In genomic region chr10:78091865-78092724, GRCm38 (mm10) we compare ENCODE assay signal across 16 mouse cellular contexts. TPM values are rescaled to one million over a fixed set of nuclear protein-coding genes. Genes with fewer than 3 reads are reported as not detected.
DNase-seq lines count a peak whose midpoint lies in the region; TF ChIP-seq lines count a peak whose summit lies in the region.
"Had no signal": no experiment of that assay in that cellular context is flagged by ENCODE, and none has a peak within 500 bp of the region (broad histone marks: within the 10 kb centered on the region; RNA-seq: fewer than 3 reads in every experiment).

No protein-coding gene starts in this region.

- peak; percentile 14 for DNase-seq in lung, postnatal 25 days (ENCODE audit: low spot score)
- DNase-seq in lung, adult 18-20 months, result no peak
- peak; percentile 61 for DNase-seq in Muller cell, postnatal 12 days (ENCODE audit: inconsistent ontology term)
- DNase-seq in spleen, postnatal 4 days (ENCODE audit: low spot score in 2 of 2), result peak; percentile 36 to 69
- DNase-seq in thymus, postnatal 14 days, result no peak
- no peak for DNase-seq in left cerebral cortex, adult 9 months (ENCODE audit: low spot score in 2 of 2)
- no peak for DNase-seq in retina, embryonic 14.5 days (ENCODE audit: low spot score)

- peaks cover 3% of the 10 kb centered on the region for H3K4me1 ChIP-seq in bone marrow, adult 2 months (ENCODE audit: control insufficient read depth, insufficient read depth, low read length)
- H3K4me1 ChIP-seq: embryonic facial prominence, embryonic 13.5 days; hindbrain, embryonic 15.5 days; midbrain, embryonic 12.5 days had no signal

- TF ChIP-seq POLR2A in bone marrow, adult 2 months (IDR thresholded peaks at IDR 0.05; ENCODE audit: borderline replicate concordance, control insufficient read depth, low read depth, low read length), result no peak

- peak overlapping the region; percentile 16 for H3K4me3 ChIP-seq in bone marrow, adult 2 months (replicated peaks; ENCODE audit: control insufficient read depth, low read depth, low read length)
- H3K4me3 ChIP-seq: embryonic facial prominence, embryonic 13.5 days; hindbrain, embryonic 15.5 days; layer of hippocampus, adult 2 months; midbrain, embryonic 12.5 days had no signal

- no peak for TF ChIP-seq CTCF in bone marrow, adult 2 months (IDR thresholded peaks at IDR 0.05; ENCODE audit: control insufficient read depth, insufficient read depth, low read length)

- H3K27ac ChIP-seq in bone marrow, adult 2 months (ENCODE audit: control insufficient read depth, insufficient read depth, low read depth, low read length, poor library complexity), result peak overlapping the region; percentile 54
- H3K27ac ChIP-seq: embryonic facial prominence, embryonic 13.5 days; hindbrain, embryonic 15.5 days; layer of hippocampus, adult 2 months; midbrain, embryonic 12.5 days had no signal

- WGBS in bone marrow, adult 2 months, result 88% methylated on average over 23 of the region's 23 CpGs

RNA-seq across cellular contexts. Expression of gene Icosl, which starts 23.0 kb away (rescaled TPM):
- polyA plus RNA-seq in bone marrow, adult 2 months (2011; ENCODE audit: insufficient read depth, insufficient read length, low replicate concordance, missing spikeins), result 7.9 and 20.7 TPM in 2 replicates

RNA-seq across cellular contexts. Expression of gene Aire, which starts 48.7 kb away (rescaled TPM):
- not detected in 2 replicates for polyA plus RNA-seq in bone marrow, adult 2 months (2011; ENCODE audit: insufficient read depth, insufficient read length, low replicate concordance, missing spikeins)
- polyA plus RNA-seq: heart, postnatal 0 days; lung, postnatal 0 days had no signal

RNA-seq across cellular contexts. Expression of gene Dnmt3l, which starts 50.3 kb away (rescaled TPM):
- 6.7 TPM in 1 of 2 replicates, not detected in the other for polyA plus RNA-seq in bone marrow, adult 2 months (2011; ENCODE audit: insufficient read depth, insufficient read length, low replicate concordance, missing spikeins)
- polyA plus RNA-seq: forebrain, embryonic 11.5 days; heart, postnatal 0 days; hindbrain, embryonic 15.5 days; liver, embryonic 11.5 days; midbrain, embryonic 12.5 days had no signal

Comparison
In these comparisons a context has a peak if more than half of its experiments do, and no peak if none do; other contexts are left out.
1. DNase-seq: peak in lung, postnatal 25 days (single experiment), Muller cell, postnatal 12 days (single experiment) and spleen, postnatal 4 days (2 of 2); none in lung, adult 18-20 months (0 of 2), thymus, postnatal 14 days (single experiment), left cerebral cortex, adult 9 months (0 of 2) and retina, embryonic 14.5 days (single experiment).